Mouse (Mus musculus): ENCODE results near the gene Rxrb. TPM values are rescaled to one million over a fixed set of nuclear protein-coding genes. Genes with fewer than 3 reads are reported as not detected.

The Rxrb gene
- polyA plus RNA-seq, 1 experiment from 2014 or later, result 54.8 TPM

- peak; percentile 72 for ATAC-seq (ENCODE audit: low FRiP score)
- H3K9me3 ChIP-seq, result no peaks in the 10 kb centered on the region
- peaks cover 33% of the 10 kb centered on the region for H3K36me3 ChIP-seq (replicated peaks)
Observed at GRCm38 (mm10) chr17:34027656-34028223, 3.9 kb upstream of the Rxrb start, which contains the start of gene H2-Ke6. TSS of gene H2-Ke6 (minus strand) at chr17:34028060.

GRCm38 (mm10) chr17:34028501-34029149 lies 3.0 kb upstream of the Rxrb start:
- H3K27ac ChIP-seq, result peak overlapping the region; percentile 98
- peaks cover 26% of the 10 kb centered on the region for H3K36me3 ChIP-seq (replicated peaks)
- no peaks in the 10 kb centered on the region for H3K27me3 ChIP-seq
- H3K9me3 ChIP-seq, result no peaks in the 10 kb centered on the region
- H3K9ac ChIP-seq, result peak overlapping the region; percentile 93; the same call in 1 of the 2 replicates
- H3K4me1 ChIP-seq, result peaks cover 74% of the 10 kb centered on the region
- no peak for ATAC-seq (ENCODE audit: low FRiP score)
- H3K4me2 ChIP-seq, result peak overlapping the region; percentile 83
- peak overlapping the region; percentile 69 for H3K4me3 ChIP-seq (replicated peaks)
- WGBS, result 47% methylated on average over 17 of the region's 17 CpGs

More at GRCm38 (mm10) chr17:34027656-34028223, 3.9 kb upstream of the Rxrb start, which contains the start of gene H2-Ke6:
- H3K9ac ChIP-seq, result peak within 1 kb of the TSS; percentile 93
- peak within 1 kb of the TSS; percentile 83 for H3K4me2 ChIP-seq
- peaks cover 73% of the 10 kb centered on the region for H3K4me1 ChIP-seq
- peak within 1 kb of the TSS; percentile 98 for H3K27ac ChIP-seq
- peak within 1 kb of the TSS; percentile 69 for H3K4me3 ChIP-seq (replicated peaks)
- WGBS, result under 1% methylated on average over 49 of the region's 49 CpGs
- H3K27me3 ChIP-seq, result no peaks in the 10 kb centered on the region

- 87% methylated on average over 18 of the region's 18 CpGs for WGBS
- Histone ChIP-seq H3K27me3 (no peaks in the 10 kb centered on the region), H3K4me2 (peak overlapping the region; percentile 99), H3K4me3 (replicated peaks) (peak overlapping the region; percentile 95), H3K4me1 (peaks cover 75% of the 10 kb centered on the region), H3K9ac (peak overlapping the region; percentile 96; the same call in 1 of the 2 replicates), H3K27ac (peak overlapping the region; percentile 98), H3K9me3 (no peaks in the 10 kb centered on the region), H3K36me3 (replicated peaks) (peaks cover 32% of the 10 kb centered on the region)
- no peak for ATAC-seq (ENCODE audit: low FRiP score)
Observed at GRCm38 (mm10) chr17:34029150-34029889, 2.3 kb upstream of the Rxrb start.

GRCm38 (mm10) chr17:34029890-34030595 lies 1.6 kb upstream of the Rxrb start:
- Histone ChIP-seq H3K9me3 (no peaks in the 10 kb centered on the region), H3K27me3 (no peaks in the 10 kb centered on the region), H3K27ac (no peak overlapping the region; the same call in 1 of the 2 replicates), H3K36me3 (replicated peaks) (peaks cover 39% of the 10 kb centered on the region), H3K4me3 (replicated peaks) (peak overlapping the region; percentile 95), H3K9ac (peak overlapping the region; percentile 96), H3K4me1 (peaks cover 75% of the 10 kb centered on the region), H3K4me2 (peak overlapping the region; percentile 99)
- ATAC-seq (ENCODE audit: low FRiP score), result no peak
- WGBS, result 75% methylated on average over 21 of the region's 21 CpGs

- Histone ChIP-seq H3K27ac (peak overlapping the region; percentile 98), H3K4me2 (peak overlapping the region; percentile 99), H3K4me1 (peaks cover 67% of the 10 kb centered on the region), H3K9ac (peak overlapping the region; percentile 96), H3K4me3 (replicated peaks) (peak overlapping the region; percentile 95), H3K27me3 (no peaks in the 10 kb centered on the region), H3K9me3 (no peaks in the 10 kb centered on the region), H3K36me3 (replicated peaks) (peaks cover 47% of the 10 kb centered on the region)
- 5% methylated on average over 20 of the region's 20 CpGs for WGBS
- no peak for ATAC-seq (ENCODE audit: low FRiP score)
Observed at GRCm38 (mm10) chr17:34030861-34031326, 718 bp upstream of the Rxrb start.

GRCm38 (mm10) chr17:34032174-34032632 lies 591 bp downstream of the Rxrb start:
- peaks cover 60% of the 10 kb centered on the region for H3K36me3 ChIP-seq (replicated peaks)
- peak overlapping the region; percentile 98 for H3K27ac ChIP-seq
- no peaks in the 10 kb centered on the region for H3K27me3 ChIP-seq
- peaks cover 54% of the 10 kb centered on the region for H3K4me1 ChIP-seq
- H3K4me3 ChIP-seq (replicated peaks), result peak overlapping the region; percentile 95
- no peaks in the 10 kb centered on the region for H3K9me3 ChIP-seq
- peak overlapping the region; percentile 99 for H3K4me2 ChIP-seq
- peak; percentile 4 for ATAC-seq (ENCODE audit: low FRiP score)
- peak overlapping the region; percentile 96 for H3K9ac ChIP-seq
- WGBS, result 1% methylated on average over 39 of the region's 48 CpGs

GRCm38 (mm10) chr17:34032806-34033205 lies 1.2 kb downstream of the Rxrb start:
- Histone ChIP-seq H3K4me2 (peak overlapping the region; percentile 99), H3K27ac (peak overlapping the region; percentile 98; the same call in 1 of the 2 replicates), H3K9me3 (no peaks in the 10 kb centered on the region), H3K4me1 (peaks cover 51% of the 10 kb centered on the region), H3K36me3 (replicated peaks) (peaks cover 66% of the 10 kb centered on the region), H3K27me3 (no peaks in the 10 kb centered on the region), H3K4me3 (replicated peaks) (peak overlapping the region; percentile 95), H3K9ac (peak overlapping the region; percentile 96)
- 71% methylated on average over 8 of the region's 9 CpGs for WGBS
- no peak for ATAC-seq (ENCODE audit: low FRiP score)

- Histone ChIP-seq H3K4me1 (peaks cover 51% of the 10 kb centered on the region), H3K4me2 (0 out of 2 replicates have a peak overlapping the region, but pooled peaks have one; percentile 99), H3K27ac (no peak overlapping the region), H3K9me3 (no peaks in the 10 kb centered on the region), H3K4me3 (replicated peaks) (peak overlapping the region; percentile 95), H3K36me3 (replicated peaks) (peaks cover 66% of the 10 kb centered on the region), H3K27me3 (no peaks in the 10 kb centered on the region), H3K9ac (no peak overlapping the region)
- 90% methylated on average over 9 of the region's 9 CpGs for WGBS
- ATAC-seq (ENCODE audit: low FRiP score), result no peak
Observed at GRCm38 (mm10) chr17:34033441-34033840, 1.8 kb downstream of the Rxrb start.

- H3K4me2 ChIP-seq, result no peak overlapping the region
- ATAC-seq (ENCODE audit: low FRiP score), result no peak
- H3K36me3 ChIP-seq (replicated peaks), result peaks cover 60% of the 10 kb centered on the region
- no peak overlapping the region for H3K4me3 ChIP-seq (replicated peaks)
- 79% methylated on average over 10 of the region's 10 CpGs for WGBS
- peaks cover 51% of the 10 kb centered on the region for H3K4me1 ChIP-seq
- H3K9me3 ChIP-seq, result no peaks in the 10 kb centered on the region
- H3K27ac ChIP-seq, result 0 out of 2 replicates have a peak overlapping the region, but pooled peaks have one; percentile 19
- peaks cover 2% of the 10 kb centered on the region; the same call in 1 of the 2 replicates for H3K27me3 ChIP-seq
- no peak overlapping the region for H3K9ac ChIP-seq
Observed at GRCm38 (mm10) chr17:34034064-34034463, 2.5 kb downstream of the Rxrb start.

- no peaks in the 10 kb centered on the region for H3K9me3 ChIP-seq
- H3K4me1 ChIP-seq, result peaks cover 49% of the 10 kb centered on the region
- no peak overlapping the region for H3K9ac ChIP-seq
- ATAC-seq (ENCODE audit: low FRiP score), result no peak
- no peak overlapping the region for H3K4me3 ChIP-seq (replicated peaks)
- no peak overlapping the region for H3K4me2 ChIP-seq
- peaks cover 45% of the 10 kb centered on the region for H3K36me3 ChIP-seq (replicated peaks)
- no peak overlapping the region for H3K27ac ChIP-seq
- 89% methylated on average over 9 of the region's 9 CpGs for WGBS
- peaks cover 10% of the 10 kb centered on the region for H3K27me3 ChIP-seq
Observed at GRCm38 (mm10) chr17:34035517-34035916, 3.9 kb downstream of the Rxrb start.

GRCm38 (mm10) chr17:34036647-34037046 lies 5.0 kb downstream of the Rxrb start:
- Histone ChIP-seq H3K9me3 (no peaks in the 10 kb centered on the region), H3K4me3 (replicated peaks) (no peak overlapping the region), H3K9ac (no peak overlapping the region), H3K4me2 (no peak overlapping the region), H3K36me3 (replicated peaks) (peaks cover 45% of the 10 kb centered on the region), H3K27ac (no peak overlapping the region), H3K4me1 (peaks cover 53% of the 10 kb centered on the region), H3K27me3 (peaks cover 19% of the 10 kb centered on the region)
- no peak for ATAC-seq (ENCODE audit: low FRiP score)
- 81% methylated on average over 10 of the region's 10 CpGs for WGBS
